Mouse (Mus musculus) thymus, postnatal 10 days (tissue): Measurements from ENCODE around the gene Gm42878.

Experiments
- DNase-seq, 2 experiments: peaks; one replicate each; pipeline ENCODE4 v3.0.0; 2021; ENCODE audit warnings: low spot score in 2 of 2

Gm42878 gene

DNA sequence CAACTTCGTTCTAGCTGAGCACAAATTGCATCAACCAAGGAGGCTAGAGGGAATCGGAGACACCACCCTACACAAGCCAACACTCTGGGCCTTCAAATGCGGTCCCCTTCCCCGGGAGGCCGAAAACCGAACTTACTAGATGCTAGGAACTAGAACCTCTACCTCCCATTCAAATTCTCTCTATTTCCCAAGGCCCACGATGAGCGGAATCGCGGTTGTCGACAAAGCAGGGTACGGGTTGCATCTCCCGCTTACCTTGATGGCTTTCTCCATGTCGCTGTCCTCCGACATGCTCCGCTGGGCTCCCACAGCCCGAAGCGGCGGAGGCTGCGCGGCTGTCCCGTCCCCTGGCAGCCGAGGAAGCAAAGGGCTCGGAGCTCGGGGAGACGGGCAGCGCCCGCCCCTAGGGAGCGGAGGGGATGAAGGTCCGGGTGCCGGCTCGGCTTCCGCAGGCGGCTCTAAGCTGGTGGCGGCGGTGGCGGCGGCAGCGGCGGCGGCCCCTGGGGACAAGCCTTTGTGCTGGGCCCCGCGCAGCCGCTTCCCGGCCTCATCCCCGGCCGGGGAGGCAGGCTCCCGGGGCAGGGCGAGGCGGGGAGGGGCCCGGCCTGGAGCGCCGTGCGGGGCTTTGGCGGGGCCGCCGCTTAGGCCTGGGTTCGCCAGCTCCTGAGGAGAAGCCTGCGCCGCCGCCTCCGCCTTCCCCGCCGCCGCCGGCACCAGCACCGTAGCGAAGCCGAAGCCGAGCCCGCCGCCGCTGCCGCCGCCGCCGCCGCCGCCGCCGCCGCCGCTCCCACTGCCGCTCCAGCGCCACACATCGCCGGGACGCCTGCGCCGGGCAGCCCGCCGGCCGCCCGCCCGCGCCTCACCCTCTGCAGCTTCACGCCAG, at the start of gene Gm42878, which contains the start of gene Adam1a:
Gm42878 (minus strand) TSS at position 573 of the 883 bp plus-strand sequence.
Adam1a (minus strand) TSS at position 573 of the 883 bp plus-strand sequence.
- DNase-seq = peak; percentile 41 to 48

DNA sequence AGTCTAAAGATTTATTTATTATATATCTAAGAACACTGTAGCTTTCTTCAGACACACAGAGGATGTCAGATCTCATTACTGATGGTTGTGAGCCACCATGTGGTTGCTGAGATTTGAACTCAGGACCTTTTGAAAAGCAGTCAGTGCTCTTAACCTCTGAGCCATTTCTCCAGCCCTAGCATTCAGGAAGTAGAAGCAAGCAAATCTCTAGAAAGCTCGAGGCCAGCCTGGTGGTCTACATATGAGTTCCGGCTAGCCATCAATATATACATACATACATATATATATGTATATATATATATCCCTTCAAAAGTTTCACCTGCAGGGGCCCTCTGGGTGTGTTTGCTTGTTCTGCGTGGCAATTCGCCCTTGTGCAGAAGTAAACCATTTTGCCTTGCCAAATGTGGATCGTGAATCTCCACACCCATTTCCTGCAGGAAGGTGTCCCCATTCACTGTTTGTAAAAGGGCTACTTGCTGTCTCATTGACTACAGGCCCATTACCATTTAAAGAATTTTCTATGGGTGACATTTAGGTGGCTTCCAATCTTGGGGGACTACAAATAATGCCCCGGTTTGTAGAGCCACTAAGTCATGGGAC, 49.5 kb upstream of the Gm42878 start:
- DNase-seq = no peak

DNA sequence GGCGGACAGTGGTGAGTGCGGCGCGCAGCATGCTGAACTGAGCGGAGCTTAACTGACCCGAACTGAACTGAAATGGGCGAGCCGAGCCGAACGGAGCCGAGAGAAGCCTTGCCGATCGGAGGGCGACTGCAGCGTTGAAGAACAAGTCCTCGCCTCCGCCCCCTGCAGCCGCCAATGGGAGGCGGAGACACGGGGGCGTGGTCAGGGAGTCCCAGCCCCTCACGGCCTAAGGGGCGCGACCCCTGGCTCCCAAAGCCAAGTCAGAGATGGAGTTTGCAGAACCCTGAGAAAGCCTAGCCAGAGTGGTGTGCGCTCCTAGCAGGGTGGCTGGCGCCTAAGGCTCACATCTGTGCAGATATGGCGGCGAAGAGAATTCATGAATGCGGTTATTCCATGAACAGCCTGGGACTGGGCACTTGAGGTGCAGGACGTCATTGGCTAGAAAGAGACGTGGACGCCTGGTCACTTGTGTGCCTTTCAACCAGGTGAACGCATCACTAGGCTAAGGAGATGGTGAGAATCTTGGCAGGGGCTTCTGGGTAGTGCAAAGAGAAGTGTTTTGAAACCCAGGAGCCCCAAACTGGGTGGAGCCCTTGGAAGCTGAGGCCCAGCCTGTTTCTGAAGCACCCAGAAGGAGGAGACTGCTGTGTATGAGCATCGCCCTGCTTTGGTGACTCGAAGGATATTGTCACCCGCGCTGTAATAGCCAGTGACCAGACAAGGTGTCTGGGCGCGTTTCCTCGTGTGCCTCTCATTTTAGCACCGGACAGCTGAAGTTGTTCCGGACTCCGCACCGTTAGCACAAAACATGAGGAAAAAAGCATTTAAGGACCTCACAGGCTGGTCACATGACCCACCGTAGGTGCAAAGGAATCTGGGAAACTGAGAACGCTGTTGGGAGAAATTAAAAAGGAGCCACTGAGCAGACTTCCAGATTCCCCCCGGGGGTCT, 48.4 kb upstream of the Gm42878 start, which contains the start of gene Aldh2:
Aldh2 (minus strand) TSS at position 374 of the 951 bp plus-strand sequence.
- peak; percentile 67 to 84 for DNase-seq

DNA sequence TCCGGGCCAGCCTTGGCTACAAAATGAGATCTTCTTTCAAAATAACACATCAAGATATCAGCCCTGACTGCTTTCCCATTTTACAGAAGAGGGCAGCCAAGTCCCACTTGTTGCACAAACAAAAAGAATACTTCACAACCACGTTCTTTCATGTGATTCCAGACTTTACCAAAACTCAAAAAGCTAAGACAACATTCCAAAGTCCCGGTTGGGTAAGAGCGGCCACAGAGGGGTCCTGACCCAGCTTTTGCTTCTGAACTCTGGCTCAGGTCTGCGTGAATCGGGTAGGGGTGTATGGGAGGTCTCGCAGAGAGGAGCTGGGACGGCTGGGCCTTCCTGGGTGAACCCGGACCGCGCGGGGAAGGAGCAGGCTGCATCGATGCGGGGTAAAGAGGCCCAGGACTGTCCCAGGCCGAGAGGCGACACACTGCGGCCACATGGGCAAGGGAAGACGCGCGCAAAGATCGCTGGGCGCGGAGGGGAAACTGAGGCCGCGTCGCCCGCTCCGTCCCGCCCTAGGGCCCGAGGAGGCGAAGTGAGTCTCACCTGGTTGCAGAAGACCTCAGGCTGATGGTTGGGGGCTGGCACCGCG, 47.6 kb upstream of the Gm42878 start:
- peak; percentile 17 to 23 for DNase-seq

DNA sequence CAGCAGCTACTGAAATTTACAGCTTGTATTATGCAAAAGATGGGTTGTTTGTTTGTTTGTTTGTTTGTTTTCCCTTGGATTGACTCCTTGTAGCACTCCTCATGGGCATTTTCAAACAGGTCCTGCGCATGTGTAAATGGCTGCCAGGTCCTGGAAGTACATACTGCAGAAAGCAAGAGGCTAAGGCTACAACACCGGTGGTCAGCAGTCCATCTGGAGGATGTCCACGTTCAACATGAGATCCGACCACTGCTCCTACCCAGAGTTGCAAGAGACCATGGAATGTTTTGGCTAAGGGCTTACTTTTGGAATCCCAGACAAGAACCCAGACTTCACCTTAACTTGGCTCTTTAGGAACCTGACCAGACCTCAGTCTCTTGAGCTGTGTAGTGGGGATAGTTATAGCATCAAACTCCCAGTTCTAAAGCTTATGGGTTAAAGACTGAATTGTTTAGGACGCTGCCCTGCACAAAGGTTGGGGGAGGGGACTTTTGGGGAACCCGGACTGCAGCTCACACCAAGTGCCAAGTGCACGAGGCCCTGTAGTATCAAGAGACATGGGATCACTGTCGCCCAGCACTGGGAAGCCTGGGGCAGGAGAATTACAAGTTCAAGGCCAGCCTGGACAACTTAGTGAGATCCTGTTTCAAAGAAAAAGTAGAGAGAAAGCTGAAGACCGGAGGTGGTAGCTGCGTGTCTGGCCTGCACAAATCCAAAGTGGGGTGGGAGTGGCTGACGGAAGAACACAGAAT, 47.0 kb upstream of the Gm42878 start:
- DNase-seq = no peak

DNA sequence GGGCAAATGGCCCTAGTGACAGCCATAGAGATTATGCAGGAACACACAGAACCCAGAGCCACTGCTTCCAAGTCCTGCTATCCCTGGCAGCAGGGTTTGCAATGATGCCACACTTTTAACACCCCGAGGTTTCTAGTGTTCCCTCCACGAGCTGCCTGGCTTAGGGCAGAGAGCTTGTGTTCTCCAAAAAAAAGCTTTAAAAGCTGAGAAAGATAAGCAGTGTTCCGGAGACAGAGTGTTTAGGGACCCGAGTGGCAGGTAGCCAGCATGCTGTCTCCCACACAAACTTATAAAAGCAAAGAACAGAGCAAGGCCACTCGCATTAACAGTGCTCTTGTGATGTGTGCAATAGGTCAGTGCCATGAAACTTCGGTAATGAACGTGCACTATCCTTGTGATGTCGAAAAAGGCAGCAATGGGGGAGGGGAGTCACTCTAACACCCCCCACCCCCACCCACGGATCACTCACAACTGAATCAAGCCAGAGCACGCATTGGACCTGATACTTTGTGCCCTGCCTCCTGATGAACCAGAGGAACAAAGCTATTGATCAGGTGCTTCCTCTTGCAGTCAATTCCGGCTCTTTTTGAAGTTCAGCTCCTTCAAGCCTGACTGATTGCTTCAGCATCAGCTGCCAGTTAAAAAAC, 46.3 kb upstream of the Gm42878 start:
- no peak for DNase-seq

DNA sequence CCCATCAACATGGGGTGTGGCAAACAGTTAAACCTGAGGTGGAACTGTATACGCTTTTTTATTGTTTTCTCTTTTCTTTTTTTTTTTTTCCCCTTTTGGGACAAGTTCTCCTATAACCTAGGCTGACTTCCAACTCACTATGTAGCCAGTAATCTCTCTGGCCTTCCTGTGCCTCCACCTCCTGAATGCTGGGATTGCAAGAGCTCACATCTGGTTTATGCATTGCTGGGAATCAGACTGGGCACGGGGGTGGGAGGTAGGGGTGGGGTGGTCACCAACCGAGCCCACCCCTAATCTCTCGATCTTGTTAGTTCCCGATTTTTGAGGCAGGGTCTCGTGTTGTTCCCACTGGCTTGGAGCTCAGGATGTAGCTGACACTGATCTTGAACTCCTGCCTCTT, 44.6 kb upstream of the Gm42878 start:
- no peak for DNase-seq

DNA sequence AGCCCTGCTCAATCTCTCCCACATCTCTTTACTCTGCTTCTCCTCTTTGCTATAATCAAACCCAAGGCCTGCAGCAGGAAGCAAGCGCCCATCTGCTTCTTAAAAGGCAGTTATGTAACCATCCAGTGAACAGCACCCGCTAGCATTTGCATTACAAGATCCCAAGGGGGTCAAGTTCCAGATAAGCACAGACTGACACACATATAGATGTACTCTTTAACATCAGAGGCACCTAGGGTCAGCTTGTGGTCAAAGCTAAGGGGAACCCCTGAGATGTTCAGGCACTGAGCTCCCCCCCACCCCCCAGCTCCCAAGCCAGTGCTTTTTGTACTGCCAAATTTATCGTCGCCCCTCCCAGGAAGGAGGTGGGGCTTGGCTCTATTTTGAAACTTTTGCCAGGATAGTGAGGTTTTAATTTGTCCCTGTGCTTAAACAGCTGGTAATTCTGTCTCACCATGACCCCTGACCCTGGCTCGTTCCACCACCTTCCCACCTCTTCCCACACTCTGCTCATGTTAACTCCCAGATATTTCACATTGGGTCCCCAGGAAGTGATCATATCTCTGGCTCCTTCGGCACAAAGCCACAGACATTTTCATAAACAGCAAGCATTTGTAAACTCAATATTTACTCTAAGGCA, 41.2 kb upstream of the Gm42878 start:
- peak in 1 of 2 experiments; percentile 19 for DNase-seq

DNA sequence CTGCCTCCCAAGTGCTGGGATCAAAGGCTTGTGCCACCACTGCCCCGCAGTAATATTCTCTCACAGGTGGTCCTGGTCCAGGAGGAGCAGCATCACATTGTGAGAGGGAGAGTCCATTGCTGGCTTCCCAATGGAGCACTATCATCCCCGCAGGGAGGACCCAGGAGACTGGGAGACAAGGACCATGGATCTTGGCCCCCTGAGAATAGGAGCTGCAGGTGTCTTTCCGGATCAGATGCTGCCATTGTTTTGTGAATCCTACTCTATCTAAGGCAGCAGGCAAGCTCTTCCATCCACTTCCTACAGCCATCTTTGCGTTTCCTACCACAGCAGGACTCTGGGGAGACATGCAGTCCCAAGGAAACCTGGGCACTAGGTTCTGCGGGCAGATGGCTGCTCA, 40.4 kb upstream of the Gm42878 start:
- DNase-seq = no peak

DNA sequence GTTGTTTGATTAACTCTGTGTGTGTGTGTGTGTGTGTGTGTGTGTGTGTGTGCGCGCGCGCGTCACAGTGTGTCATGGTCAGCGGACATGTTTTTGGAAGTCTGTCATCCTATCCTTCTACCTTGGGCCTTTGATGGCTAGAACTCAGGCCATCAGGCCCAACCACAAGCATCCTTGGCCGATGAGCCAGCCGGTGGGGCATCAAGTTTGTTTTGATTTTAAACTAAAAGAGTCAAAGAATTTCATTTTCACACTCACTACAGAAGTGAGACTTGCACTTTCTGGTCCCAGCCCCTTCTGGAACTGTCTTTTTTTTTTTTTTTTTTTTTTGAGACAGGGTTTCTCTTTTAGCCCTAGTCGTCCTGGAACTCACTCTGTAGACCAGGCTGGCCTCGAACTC, 39.7 kb upstream of the Gm42878 start:
- DNase-seq = no peak

DNA sequence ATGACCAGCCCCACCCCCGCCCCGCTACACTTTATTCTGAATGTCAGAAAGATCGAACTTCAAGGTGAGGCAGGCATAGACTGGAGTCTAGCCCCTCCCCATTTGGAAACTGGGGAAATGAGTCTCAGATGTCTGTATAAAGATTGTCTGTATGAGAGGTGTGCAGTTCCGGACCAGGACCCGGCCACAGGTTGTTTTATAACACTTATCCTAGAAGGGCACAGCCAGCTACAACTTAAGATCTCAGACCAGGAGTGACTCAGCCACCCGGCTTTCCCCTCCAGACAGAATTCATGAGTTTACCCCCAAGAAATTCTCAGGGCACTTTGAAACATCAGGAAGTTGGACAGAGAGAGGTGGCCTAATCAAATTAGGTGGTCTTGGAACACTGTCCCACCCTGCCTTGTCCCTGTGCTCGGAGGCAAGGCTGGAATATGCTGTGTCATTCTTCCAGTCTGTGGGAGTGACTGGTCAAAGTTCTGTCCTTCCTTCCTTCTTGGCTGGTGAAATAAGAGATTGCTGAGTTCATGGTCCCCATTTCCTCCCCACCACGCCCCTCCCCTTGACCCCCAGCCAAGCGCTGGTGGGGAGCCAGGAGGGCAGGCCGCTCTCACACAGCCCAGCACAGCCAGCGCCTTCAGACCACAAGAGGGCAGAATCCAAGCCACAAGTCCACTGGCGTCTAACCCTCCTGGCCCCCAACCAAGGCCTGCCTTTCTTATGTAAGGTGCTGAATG, 38.7 kb upstream of the Gm42878 start:
- no peak for DNase-seq

DNA sequence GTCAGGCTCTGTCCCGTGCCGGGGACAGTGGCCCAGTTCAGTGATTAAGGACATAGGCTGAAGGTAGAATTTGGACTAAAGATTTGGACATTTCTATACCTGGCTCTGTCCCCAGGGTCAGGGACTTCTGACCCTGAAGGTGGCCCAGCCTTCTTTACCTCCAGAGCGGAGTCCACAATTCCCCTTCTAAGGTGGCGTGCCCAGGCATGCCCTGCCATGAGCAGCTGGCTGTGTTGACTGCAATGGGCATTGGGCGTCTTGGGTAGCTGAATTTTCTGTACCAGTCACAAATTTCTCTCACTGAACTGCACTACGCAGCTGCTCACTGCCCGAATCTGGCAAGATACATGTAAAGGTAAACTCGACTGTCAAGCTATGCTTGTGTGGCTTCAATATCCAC, 36.7 kb upstream of the Gm42878 start:
- no peak for DNase-seq

DNA sequence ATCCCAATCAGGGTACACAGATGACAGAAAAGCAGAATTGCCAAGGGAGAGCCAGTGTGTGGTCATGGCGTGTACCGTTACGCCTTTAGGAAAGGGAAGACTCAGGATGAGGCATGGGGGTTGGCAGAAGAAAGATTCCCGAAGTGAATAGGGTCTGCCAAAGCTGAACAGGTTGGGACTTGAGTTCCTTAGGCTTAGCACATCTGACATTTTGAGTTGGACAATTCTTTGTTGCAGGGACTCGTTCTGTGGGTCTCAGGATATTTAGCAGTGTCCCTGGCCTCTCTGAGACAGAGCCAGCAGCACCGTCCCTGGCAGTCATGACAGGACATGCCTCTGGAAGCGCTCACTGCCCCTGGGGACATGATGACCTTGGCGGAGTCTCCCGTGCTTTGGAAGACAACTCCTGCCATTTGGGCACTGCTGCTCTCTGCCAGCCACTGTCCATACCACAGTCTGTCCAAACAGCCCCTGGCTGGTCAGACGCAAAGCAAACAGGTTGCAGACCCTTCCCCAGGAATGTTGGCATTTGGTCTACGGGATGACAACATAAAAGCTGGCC, 31.7 kb upstream of the Gm42878 start:
- DNase-seq = no peak

DNA sequence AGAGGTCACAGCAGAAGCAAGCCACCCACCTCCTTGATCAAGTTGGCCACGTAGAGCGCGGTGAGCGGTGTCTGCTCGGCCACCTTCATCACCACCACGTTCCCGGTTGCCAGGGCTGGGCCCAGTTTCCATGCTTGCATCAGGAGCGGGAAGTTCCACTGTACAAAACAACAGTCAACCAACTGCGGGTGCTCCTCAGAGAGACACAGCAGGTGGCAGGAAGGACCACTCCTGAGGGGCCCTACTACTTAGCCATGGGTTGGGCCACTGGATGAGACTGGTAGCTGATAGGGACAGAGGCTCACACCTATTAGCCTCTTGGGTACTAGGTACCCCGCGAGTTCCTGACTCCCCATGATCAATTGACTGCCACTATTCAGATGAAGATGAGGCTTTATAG, 30.6 kb upstream of the Gm42878 start:
- DNase-seq = no peak

DNA sequence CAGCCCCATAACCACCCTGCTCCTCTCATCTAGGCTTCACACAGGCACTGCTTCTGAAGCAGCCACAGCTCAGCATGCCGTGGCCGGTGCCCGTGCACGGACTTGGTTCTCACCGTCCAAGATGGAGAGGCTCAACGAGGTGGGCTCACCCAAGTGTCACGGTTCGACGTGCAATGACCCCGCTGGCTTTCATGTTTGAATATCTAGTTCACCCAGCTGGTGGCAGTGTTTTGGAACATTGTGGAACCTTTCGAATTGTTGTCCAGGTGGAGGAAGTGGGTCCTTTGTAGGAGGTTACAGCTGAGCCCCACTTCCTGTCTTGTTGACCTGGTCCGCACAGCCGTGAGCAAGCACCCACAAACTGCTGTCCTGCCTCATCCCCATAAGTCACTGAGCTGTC, 28.9 kb upstream of the Gm42878 start:
- DNase-seq = peak; percentile 49 to 55

DNA sequence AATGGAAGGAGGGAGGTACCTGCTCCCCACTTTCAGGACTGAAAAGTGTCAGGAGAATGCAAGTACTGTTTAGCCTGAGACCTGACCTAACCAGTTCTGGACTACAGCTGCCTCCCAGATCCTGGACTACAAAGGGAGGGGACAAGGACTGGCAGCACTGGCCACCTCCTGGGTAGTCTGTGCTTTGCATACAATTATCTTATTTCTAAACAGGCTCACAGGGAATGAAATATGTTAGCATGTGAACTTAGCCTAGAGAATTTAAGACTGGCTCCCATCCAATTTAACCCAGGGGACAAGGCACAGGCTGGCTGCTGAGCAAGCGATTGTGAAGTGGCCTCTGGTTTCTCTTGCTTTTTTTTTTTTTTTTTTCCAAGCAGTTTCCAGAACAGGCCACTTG, 25.5 kb upstream of the Gm42878 start:
- no peak for DNase-seq

DNA sequence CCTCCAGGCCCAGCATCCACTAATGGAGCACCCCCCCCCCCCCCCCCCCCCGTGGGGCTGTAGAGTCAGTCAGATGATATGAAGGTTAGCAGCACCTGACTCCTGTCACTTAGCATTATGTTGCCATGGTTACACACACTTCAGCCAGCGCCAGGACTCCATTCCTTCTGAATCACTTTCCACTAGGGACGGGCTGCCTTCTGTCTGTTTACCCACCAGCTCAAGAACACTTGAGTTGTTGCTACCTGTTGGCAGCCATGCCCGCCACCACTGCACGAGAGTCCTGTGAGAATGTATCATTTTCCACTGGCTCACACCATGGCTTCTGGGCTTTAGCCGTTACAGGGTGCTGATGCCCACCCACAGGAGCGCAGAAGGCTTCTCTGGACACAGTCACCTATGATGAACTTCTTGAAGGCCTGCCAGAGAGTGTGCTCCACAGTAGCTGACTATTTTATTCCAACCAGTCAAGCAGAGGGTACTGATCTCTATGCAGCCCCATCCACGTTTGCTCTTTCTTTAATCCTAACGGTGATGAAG, 24.7 kb upstream of the Gm42878 start:
- DNase-seq = no peak

DNA sequence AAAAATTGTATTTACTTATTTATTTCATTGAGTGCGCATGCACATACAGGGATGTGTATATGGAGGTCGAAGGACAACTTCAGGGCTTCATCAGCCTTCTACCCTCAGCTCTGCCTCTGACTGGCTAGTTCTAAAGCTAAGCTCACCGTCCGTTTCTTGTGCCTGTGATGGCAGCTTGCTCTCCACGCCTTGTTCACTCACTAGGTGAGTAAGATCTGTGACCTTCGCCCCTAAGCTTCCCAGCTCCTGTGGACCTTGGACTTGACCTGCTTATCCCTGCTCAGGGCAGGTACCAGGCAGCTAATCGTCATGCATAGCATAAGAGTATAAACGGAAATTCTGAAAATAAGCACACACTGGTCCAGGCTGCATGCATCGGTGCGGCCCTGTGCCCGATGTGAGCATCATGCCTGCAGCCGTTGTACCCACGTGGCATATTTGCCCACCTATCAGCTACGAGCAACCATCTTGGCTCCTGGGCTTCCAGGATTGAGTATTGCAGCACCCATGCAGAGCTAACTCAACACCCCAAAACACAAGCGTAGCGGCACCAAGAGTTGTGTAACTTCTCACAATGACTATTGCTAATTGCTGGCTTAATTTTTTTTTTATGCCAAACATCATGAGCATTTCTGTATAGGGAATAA, 20.9 kb upstream of the Gm42878 start:
- no peak for DNase-seq
